Mouse (Mus musculus) spleen, postnatal 36 days (tissue): Measurements from ENCODE around the gene Otulinl.

Source experiments
- DNase-seq, 2 experiments: peaks; one replicate each; pipeline ENCODE4 v3.0.0; 2022; ENCODE audit warnings: low spot score in 2 of 2, mixed read lengths in 1 of 2

Otulinl gene

DNA sequence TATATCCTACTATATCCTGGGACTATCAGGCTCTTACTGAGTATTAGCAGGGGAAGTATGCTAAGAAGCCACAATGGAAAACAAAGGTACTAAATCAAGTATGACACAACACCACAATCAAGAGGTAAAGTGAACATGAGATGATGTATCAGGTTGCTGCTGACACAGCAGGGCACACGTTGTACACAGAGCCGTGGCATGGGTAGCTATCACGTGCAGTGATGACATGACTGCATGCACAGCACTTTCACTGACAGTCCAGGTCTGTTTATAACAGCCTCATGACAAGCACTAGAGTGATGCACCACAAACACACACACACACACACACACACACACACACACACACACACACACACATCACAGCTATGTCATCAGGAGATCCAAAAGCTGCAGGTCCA, 64.2 kb downstream of the Otulinl start:
- no peak for DNase-seq

DNA sequence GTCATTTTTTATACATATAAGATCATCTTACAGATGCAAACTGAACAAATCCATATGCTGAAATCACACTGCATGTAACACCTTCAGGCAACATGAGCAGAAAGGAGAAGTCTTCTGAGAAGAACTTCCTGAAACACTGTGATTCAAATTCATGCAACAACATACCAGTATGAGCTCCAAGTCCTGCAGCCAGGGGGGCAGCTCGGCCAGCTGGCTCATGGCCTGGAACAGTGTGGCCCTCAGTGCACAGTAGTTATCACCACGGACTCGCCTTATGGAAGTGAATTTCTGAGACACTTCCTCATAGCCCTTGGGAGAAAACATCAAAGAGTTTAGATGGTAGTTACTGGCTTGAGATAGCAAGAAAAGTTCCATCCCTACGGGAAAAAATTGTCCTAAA, 65.2 kb downstream of the Otulinl start:
- no peak for DNase-seq

DNA sequence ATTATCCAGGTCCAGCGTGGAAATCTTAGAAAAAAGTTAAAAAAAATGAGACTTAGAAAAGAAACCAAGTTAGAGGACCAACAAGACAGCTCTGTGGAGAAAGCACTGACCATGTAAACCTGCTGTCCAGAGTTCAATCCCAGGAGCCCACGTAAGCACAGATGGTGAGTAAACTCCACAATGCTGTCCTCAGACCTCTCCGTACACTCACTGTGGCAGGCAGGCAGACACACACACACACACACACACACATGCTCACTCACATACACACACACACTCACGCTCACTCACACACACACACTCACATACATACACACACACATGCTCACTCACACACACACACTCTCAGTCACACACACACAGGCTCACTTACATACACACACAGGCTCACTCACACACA, 68.1 kb downstream of the Otulinl start:
- DNase-seq = no peak

DNA sequence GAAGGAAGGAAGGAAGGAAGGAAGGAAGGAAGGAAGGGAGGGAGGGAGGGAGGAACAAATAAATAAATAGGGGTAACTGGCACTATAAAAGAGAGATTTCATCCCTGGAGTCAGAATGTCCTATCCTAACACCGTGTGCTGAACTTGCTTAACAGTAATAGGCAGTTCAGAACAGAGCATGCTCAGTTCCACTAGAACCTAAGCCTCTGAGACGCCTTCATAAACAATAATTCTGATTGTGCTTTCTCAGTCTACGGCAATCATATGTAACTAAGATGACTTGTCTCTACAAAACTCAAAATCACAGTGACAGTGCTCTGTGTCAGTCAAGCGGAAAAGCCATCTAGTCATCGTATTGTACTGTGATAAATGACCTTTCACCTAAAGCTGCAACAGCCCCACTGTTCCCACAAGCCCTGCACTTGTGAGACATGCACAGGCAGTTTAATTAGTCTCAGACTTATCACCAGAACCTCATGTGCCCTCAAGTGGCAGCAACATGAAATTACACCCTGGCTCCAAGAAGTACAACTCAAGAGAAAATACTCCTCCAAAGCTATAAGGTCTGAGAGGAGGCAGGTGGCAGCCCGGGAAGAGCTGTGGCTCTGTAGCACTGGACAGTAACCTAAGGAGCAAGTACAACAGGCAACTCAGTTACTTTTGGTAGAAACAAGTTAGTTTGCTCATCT, 68.7 kb downstream of the Otulinl start:
- DNase-seq = peak; percentile 61 to 62

DNA sequence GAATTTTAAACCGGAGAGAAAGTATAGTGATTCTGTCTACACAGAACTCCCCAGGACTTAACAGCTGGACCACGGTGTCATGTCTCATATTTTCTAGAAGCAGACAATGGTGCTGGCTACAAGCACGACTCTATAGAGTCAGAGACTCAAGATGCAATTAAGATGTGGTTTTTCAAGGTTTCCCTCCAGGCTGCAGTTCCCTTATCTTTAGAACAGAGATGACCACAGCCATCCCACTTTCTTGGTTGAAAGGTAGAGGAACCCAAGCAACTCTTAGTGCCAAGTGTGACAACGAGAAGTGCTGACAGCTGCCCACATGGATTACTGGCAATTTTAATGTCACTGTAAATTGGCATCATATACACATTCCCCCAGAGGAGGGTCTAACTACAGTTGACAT, 71.8 kb downstream of the Otulinl start:
- DNase-seq = no peak

DNA sequence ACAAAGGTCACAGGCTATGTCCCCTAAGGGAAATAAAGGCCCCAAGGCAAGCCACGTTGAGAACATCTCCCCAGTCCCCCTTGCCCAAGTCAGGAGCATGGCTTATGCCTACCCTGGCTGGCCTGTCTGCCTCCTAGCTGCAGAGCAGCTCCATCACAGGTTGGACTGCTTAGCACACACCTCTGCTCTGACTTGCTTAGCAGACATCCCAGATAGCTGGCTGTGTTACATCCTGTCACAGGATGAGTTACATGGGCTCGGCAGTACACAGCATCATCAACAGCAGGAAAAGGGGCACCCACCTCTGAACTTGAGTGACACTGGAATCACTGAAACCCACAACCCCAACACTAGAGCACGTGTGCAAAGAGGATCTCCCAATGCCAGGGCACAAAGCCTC, 76.1 kb downstream of the Otulinl start:
- DNase-seq = no peak
